Mouse (Mus musculus): ENCODE data around the gene Oxa1l.

The Oxa1l gene

DNA sequence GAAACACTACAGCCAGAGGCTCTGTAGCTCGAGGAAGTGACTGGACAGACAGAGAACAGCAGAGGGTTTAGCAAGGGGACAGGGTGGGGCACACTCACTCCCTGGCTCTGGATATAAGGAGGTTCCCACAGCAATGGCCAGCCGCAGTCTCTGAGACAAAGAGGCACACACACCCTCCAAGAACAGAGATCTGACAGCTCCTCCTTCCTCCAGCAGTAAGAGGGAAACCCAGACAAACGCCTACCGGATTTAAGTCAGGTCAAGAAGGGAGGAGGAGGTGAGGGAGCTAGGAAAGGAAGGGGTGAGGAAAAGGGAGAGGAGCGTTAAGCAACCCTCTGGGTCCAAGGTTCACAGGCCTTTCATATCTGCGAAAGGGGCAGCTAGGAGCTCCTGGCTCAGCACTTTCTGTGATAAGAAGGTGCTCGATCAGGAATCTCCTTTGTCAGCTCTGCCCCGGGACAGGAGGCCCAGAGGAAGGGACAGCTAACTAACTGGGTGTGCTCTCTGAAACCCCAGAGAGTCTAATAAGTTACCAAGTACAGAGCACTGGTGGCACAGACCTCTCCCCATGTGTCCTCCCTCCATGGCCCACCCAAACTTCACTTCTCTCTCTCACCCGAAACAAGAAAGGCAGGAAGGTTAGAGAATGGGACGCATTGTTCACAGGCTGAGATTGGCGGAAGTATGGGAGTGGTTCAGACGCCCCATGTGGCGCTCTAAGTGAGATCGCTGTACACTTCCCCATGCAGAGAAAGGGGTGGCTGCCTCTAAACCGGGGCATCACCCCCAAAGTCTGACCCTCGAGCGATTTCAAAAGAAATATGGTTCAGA lies 49.6 kb downstream of the Oxa1l start:
- DNase-seq (ENCODE audit: low read depth), result no peak

- no peak for DNase-seq (ENCODE audit: low read depth)
Observed at GRCm38 (mm10) chr14:54412000-54412576, 51.5 kb downstream of the Oxa1l start.

GRCm38 (mm10) chr14:54412629-54413170 lies 52.1 kb downstream of the Oxa1l start:
- DNase-seq (ENCODE audit: low read depth), result no peak

GRCm38 (mm10) chr14:54413877-54414700 lies 53.5 kb downstream of the Oxa1l start:
- DNase-seq (ENCODE audit: low read depth), result no peak

- no peak for DNase-seq (ENCODE audit: low read depth)
Observed at GRCm38 (mm10) chr14:54415241-54416020, 54.8 kb downstream of the Oxa1l start.

DNA sequence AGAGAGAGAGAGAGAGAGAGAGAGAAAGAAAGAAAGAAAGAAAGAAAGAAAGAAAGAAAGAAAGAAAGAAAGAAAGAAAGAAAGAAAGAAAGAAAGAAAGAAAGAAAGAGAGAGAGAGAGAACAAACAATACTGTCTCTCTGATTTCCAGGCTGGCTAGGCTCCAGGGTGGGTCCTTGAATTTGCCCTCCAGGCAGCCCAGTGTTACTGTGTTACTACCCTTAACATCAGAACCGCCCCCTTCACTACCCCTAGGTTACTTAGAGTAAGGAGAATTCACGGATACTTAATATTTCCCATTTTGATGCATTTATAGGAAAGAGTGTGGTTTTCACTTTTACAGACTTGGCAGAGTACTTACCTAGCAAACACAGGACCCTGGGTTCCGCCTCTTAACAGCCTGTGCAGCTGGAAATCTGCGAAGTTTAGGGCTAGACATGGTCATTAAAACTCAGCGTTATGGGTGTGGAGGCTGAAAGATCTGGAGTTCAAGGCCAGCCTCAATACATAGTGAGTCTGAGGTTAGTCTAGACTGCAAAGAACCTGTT lies 55.7 kb downstream of the Oxa1l start:
- DNase-seq (ENCODE audit: low read depth), result no peak

DNA sequence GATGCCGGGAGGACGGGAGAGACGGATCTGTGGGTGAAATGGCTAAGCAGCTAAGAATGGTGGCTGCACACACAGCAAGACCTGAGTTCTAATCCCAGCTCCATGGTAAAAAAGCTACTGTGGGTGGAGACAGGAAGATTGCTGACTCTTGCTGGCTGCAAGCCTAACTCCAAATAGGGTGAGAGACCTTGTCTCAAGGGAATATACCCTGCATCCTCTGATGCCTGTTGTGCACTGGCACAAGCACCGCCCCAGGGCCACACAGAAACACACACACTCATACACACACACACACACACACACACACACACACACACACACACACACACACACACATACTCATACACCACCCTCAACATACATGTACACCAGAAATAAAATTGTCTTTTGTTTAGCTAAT lies 56.2 kb downstream of the Oxa1l start:
- no peak for DNase-seq (ENCODE audit: low read depth)

DNA sequence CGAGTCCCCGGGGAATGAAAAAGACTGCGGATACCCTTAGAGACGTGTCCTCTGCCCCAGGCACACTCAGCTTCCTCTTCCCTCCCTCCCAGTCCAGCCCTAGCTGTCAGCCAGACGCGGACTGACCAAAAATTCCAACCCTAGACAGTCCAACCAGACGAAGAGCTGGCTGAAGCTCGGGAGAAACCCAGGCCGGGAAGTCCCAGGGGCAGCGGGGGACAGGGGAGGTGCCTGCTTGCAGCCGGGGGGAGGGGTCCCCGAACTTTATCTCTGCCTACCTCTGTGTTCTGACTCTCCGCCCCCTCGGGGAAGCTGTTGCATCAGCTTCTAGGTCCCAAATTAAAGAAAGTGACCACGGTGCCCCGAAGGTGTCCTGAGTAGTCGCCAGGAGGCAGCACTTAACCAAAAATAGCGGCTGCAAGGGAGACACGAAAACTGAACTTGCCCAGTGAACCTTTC lies 57.0 kb downstream of the Oxa1l start, which contains the start of gene Slc7a7:
Gene Slc7a7 (minus strand): TSS at position 158 of the 459 bp plus-strand sequence.
- DNase-seq (ENCODE audit: low read depth), result peak; percentile 70
